19 mouse cellular contexts compared by ENCODE assay signal in the genomic region with DNA sequence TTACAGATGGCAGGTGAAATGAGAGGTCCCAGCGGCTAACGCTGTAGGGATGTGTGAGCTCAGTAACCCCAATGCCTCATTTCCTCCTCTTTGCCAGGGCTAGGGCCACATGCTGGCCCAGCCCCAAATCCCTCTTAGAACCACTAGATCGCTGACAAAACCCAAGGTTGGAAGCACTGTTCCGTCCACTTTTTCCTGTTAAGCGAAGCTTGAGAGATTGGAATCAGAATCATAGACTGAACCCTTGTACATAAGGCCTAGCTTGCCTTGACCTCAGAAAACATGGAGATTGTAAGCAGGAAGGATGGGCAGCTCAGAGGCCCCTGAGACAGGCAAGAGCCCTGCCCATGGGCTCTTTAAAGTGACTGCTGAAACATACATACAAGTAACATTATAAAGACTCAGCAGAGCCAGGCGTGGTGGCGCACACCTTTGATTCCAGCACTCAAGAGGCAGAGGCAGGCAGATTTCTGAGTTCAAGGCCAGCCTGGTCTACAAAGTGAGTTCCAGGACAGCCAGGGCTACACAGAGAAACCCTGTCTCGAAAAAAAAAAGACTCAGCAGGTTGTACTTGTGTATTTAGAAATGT. TPM values are rescaled to one million over a fixed set of nuclear protein-coding genes. Genes with fewer than 3 reads are reported as not detected.
DNase-seq lines count a peak whose midpoint lies in the region; ATAC-seq and TF ChIP-seq lines count a peak whose summit lies in the region.
"Had no signal": no experiment of that assay in that cellular context is flagged by ENCODE, and none has a peak within 500 bp of the region (broad histone marks: within the 10 kb centered on the region; RNA-seq: fewer than 3 reads in every experiment).

No protein-coding gene starts in this region.

- H3K4me3 ChIP-seq in cerebellum, adult 2 months (replicated peaks; ENCODE audit: insufficient read depth, low read depth, low read length) = no peak overlapping the region
- H3K4me3 ChIP-seq in forebrain, embryonic 11.5 days (ENCODE audit: low read depth, low read length) = no peak overlapping the region
- no peak overlapping the region for H3K4me3 ChIP-seq in forebrain, embryonic 12.5 days (replicated peaks)
- H3K4me3 ChIP-seq in limb, embryonic 10.5 days = no peak overlapping the region
- H3K4me3 ChIP-seq in gastrocnemius, adult 2 months = no peak overlapping the region
- H3K4me3 ChIP-seq: heart, embryonic 12.5 days; heart, embryonic 15.5 days; hindbrain, embryonic 10.5 days; hindbrain, embryonic 13.5 days; intestine, embryonic 15.5 days had no signal

- DNase-seq in cerebellum, postnatal 10 days = peak; percentile 23 to 31
- DNase-seq in cerebellum, adult 2 months = no peak
- peak; percentile 38 for DNase-seq in forebrain, embryonic 11.5 days (ENCODE audit: low spot score)
- DNase-seq in limb, embryonic 10.5 days (ENCODE audit: low spot score) = peak; percentile 19
- DNase-seq in gastrocnemius, adult 2 months = no peak
- DNase-seq: adrenal gland, adult 2 months; adrenal gland, postnatal 14 days; gastrocnemius, postnatal 25 days had no signal

- no peak for ATAC-seq in forebrain, embryonic 11.5 days (replicated peaks; ENCODE audit: low FRiP score)
- no peak for ATAC-seq in forebrain, embryonic 12.5 days (ENCODE audit: low FRiP score)
- ATAC-seq: CD4-positive, CD25-positive, alpha-beta regulatory T cell, adult 4 months; forebrain, embryonic 14.5 days; forebrain, postnatal 0 days; hindbrain, embryonic 16.5 days; intestine, embryonic 15.5 days had no signal

- H3K4me1 ChIP-seq in cerebellum, adult 2 months (ENCODE audit: control insufficient read depth, insufficient read depth, low read length) = no peaks in the 10 kb centered on the region; the same call in 1 of the 2 replicates
- H3K4me1 ChIP-seq in forebrain, embryonic 11.5 days (replicated peaks; ENCODE audit: control insufficient read depth, insufficient read depth, low read length) = no peaks in the 10 kb centered on the region
- H3K4me1 ChIP-seq in forebrain, embryonic 12.5 days = peaks cover 10% of the 10 kb centered on the region; the same call in 1 of the 2 replicates
- 0 out of 2 replicates have a peak, but pooled peaks cover 3% of the 10 kb centered on the region for H3K4me1 ChIP-seq in limb, embryonic 10.5 days
- H3K4me1 ChIP-seq: heart, embryonic 12.5 days; hindbrain, embryonic 13.5 days had no signal

- no peaks in the 10 kb centered on the region for H3K9me3 ChIP-seq in forebrain, embryonic 11.5 days (ENCODE audit: control insufficient read depth, low read length)
- H3K9me3 ChIP-seq in forebrain, embryonic 12.5 days = no peaks in the 10 kb centered on the region
- no peaks in the 10 kb centered on the region for H3K9me3 ChIP-seq in limb, embryonic 10.5 days (replicated peaks)
- H3K9me3 ChIP-seq: heart, embryonic 12.5 days; heart, embryonic 15.5 days; hindbrain, embryonic 10.5 days; hindbrain, embryonic 13.5 days; intestine, embryonic 15.5 days had no signal

- H3K36me3 ChIP-seq in forebrain, embryonic 11.5 days (ENCODE audit: control insufficient read depth, insufficient read depth, low read length) = no peaks in the 10 kb centered on the region
- peaks cover 7% of the 10 kb centered on the region; the same call in 1 of the 2 replicates for H3K36me3 ChIP-seq in forebrain, embryonic 12.5 days (replicated peaks)
- H3K36me3 ChIP-seq in limb, embryonic 10.5 days = peaks cover 4% of the 10 kb centered on the region; the same call in 1 of the 2 replicates
- H3K36me3 ChIP-seq: heart, embryonic 12.5 days; heart, embryonic 15.5 days; hindbrain, embryonic 10.5 days; intestine, embryonic 15.5 days had no signal

- no peaks in the 10 kb centered on the region for H3K27me3 ChIP-seq in cerebellum, adult 2 months (ENCODE audit: control insufficient read depth, insufficient read depth, low read length)
- no peaks in the 10 kb centered on the region for H3K27me3 ChIP-seq in forebrain, embryonic 11.5 days (ENCODE audit: control insufficient read depth, insufficient read depth, low read length)
- peaks cover 34% of the 10 kb centered on the region for H3K27me3 ChIP-seq in forebrain, embryonic 12.5 days
- H3K27me3 ChIP-seq in limb, embryonic 10.5 days (ENCODE audit: low read depth, poor library complexity, severe bottlenecking) = peaks cover 36% of the 10 kb centered on the region

- no peak overlapping the region for H3K27ac ChIP-seq in cerebellum, adult 2 months (ENCODE audit: insufficient read depth, low read length)
- no peak overlapping the region for H3K27ac ChIP-seq in forebrain, embryonic 11.5 days (ENCODE audit: low read depth, low read length)
- no peak overlapping the region for H3K27ac ChIP-seq in forebrain, embryonic 12.5 days
- H3K27ac ChIP-seq in limb, embryonic 10.5 days = no peak overlapping the region
- H3K27ac ChIP-seq in gastrocnemius, adult 2 months = no peak overlapping the region
- H3K27ac ChIP-seq: heart, embryonic 15.5 days; hindbrain, embryonic 10.5 days; intestine, embryonic 15.5 days had no signal

- intact Hi-C loops in gastrocnemius, adult 2 months (cut with DNase I) = no loop called here

- TF ChIP-seq CTCF in cerebellum, adult 2 months (IDR thresholded peaks at IDR 0.05; ENCODE audit: borderline replicate concordance, insufficient read depth, low read depth, low read length) = no peak
- no peak for TF ChIP-seq CTCF in gastrocnemius, adult 2 months (IDR thresholded peaks at IDR 0.05)

- no peak overlapping the region for H3K9ac ChIP-seq in forebrain, embryonic 11.5 days (ENCODE audit: low read length)
- H3K9ac ChIP-seq in forebrain, embryonic 12.5 days = no peak overlapping the region
- H3K9ac ChIP-seq: forebrain, postnatal 0 days; heart, embryonic 12.5 days; heart, embryonic 15.5 days; hindbrain, embryonic 13.5 days; intestine, embryonic 15.5 days had no signal

- TF ChIP-seq POLR2A in cerebellum, adult 2 months (IDR thresholded peaks at IDR 0.05; ENCODE audit: borderline replicate concordance, insufficient read depth, low read length) = no peak

- H3K4me2 ChIP-seq in forebrain, embryonic 11.5 days (ENCODE audit: low read depth, low read length, severe bottlenecking) = no peak overlapping the region
- no peak overlapping the region for H3K4me2 ChIP-seq in forebrain, embryonic 12.5 days
- H3K4me2 ChIP-seq: heart, embryonic 12.5 days; heart, embryonic 15.5 days; hindbrain, embryonic 13.5 days; intestine, embryonic 15.5 days had no signal

- WGBS in cerebellum, adult 2 months = 80% methylated on average over 8 of the region's 8 CpGs
- 87% methylated on average over 8 of the region's 8 CpGs for WGBS in forebrain, embryonic 11.5 days
- WGBS in forebrain, embryonic 12.5 days = 86% methylated on average over 8 of the region's 8 CpGs
- 82% methylated on average over 8 of the region's 8 CpGs for WGBS in limb, embryonic 10.5 days

RNA-seq across cellular contexts. Expression of gene Phf12, which starts 3.2 kb away (rescaled TPM):
- polyA plus RNA-seq in cerebellum, adult 2 months (2012; rRNA removed) = 50.1 and 51.9 TPM in 2 replicates
- 29.6 and 30.5 TPM in 2 replicates for polyA plus RNA-seq in forebrain, embryonic 11.5 days (2014; fragmentation: Nextera tagmentation; extraction: Ambion mirVana)
- polyA plus RNA-seq in forebrain, embryonic 12.5 days (2016; fragmentation: Nextera tagmentation; extraction: Ambion mirVana) = 29.1 and 29.6 TPM in 2 replicates
- 21.0 and 23.1 TPM in 2 replicates for polyA plus RNA-seq in limb, embryonic 10.5 days (2016; fragmentation: Nextera tagmentation; extraction: Ambion mirVana)
- 10 to 100 TPM; 15.0 to 15.8 TPM for total RNA-seq in gastrocnemius, adult 2 months (2021)

RNA-seq across cellular contexts. Expression of gene Sez6, which starts 48.7 kb away (rescaled TPM):
- polyA plus RNA-seq in cerebellum, adult 2 months (2012; rRNA removed) = 71.0 and 76.9 TPM in 2 replicates
- polyA plus RNA-seq in forebrain, embryonic 11.5 days (2014; fragmentation: Nextera tagmentation; extraction: Ambion mirVana) = 14.3 and 16.7 TPM in 2 replicates
- polyA plus RNA-seq in forebrain, embryonic 12.5 days (2016; fragmentation: Nextera tagmentation; extraction: Ambion mirVana) = 54.0 and 62.2 TPM in 2 replicates
- 0.11 and 0.14 TPM in 2 replicates for polyA plus RNA-seq in limb, embryonic 10.5 days (2016; fragmentation: Nextera tagmentation; extraction: Ambion mirVana)
- total RNA-seq in gastrocnemius, adult 2 months (2021) = under 1 TPM in 1 of 2 experiments, not detected in 1; 0.25 TPM
- polyA plus RNA-seq: C2C12; CD4-positive, CD25-positive, alpha-beta regulatory T cell, adult 4 months had no signal

RNA-seq across cellular contexts. Expression of gene Dhrs13, which starts 52.8 kb away (rescaled TPM):
- 18.8 and 19.5 TPM in 2 replicates for polyA plus RNA-seq in cerebellum, adult 2 months (2012; rRNA removed)
- polyA plus RNA-seq in forebrain, embryonic 11.5 days (2014; fragmentation: Nextera tagmentation; extraction: Ambion mirVana) = 18.8 and 22.1 TPM in 2 replicates
- 20.6 and 21.2 TPM in 2 replicates for polyA plus RNA-seq in forebrain, embryonic 12.5 days (2016; fragmentation: Nextera tagmentation; extraction: Ambion mirVana)
- 16.1 and 17.5 TPM in 2 replicates for polyA plus RNA-seq in limb, embryonic 10.5 days (2016; fragmentation: Nextera tagmentation; extraction: Ambion mirVana)
- 1 to 10 TPM in 1 of 2 experiments, under 1 TPM in 1; 0.74 to 1.1 TPM for total RNA-seq in gastrocnemius, adult 2 months (2021)

RNA-seq across cellular contexts. Expression of gene Flot2, which starts 58.4 kb away (rescaled TPM):
- 134 and 135 TPM in 2 replicates for polyA plus RNA-seq in cerebellum, adult 2 months (2012; rRNA removed)
- 71.2 and 74.2 TPM in 2 replicates for polyA plus RNA-seq in forebrain, embryonic 11.5 days (2014; fragmentation: Nextera tagmentation; extraction: Ambion mirVana)
- polyA plus RNA-seq in forebrain, embryonic 12.5 days (2016; fragmentation: Nextera tagmentation; extraction: Ambion mirVana) = 68.5 and 69.2 TPM in 2 replicates
- 58.9 and 64.6 TPM in 2 replicates for polyA plus RNA-seq in limb, embryonic 10.5 days (2016; fragmentation: Nextera tagmentation; extraction: Ambion mirVana)
- total RNA-seq in gastrocnemius, adult 2 months (2021) = 10 to 100 TPM; 46.0 to 49.8 TPM

Comparison
In these comparisons a context has a peak if more than half of its experiments do, and no peak if none do; other contexts are left out.
1. DNase-seq: peak in cerebellum, postnatal 10 days (2 of 2), forebrain, embryonic 11.5 days (single experiment) and limb, embryonic 10.5 days (single experiment); none in cerebellum, adult 2 months (0 of 2) and gastrocnemius, adult 2 months (single experiment).
2. RNA of gene Sez6, which starts 48.7 kb away (polyA plus RNA-seq): 71.0 to 76.9 TPM in cerebellum, adult 2 months, 54.0 to 62.2 TPM in forebrain, embryonic 12.5 days and 14.3 to 16.7 TPM in forebrain, embryonic 11.5 days; 0.11 to 0.14 TPM in limb, embryonic 10.5 days; every median in the first group is over 10 times any median in the second.